Mouse (Mus musculus): ENCODE measurements at regions not wholly inside any gene's neighbourhood (a gene's known extent, or its start where the extent isn't known, plus 50 kb on each side); places are given as distances from the start of the nearest gene placed in this dataset.

DNA sequence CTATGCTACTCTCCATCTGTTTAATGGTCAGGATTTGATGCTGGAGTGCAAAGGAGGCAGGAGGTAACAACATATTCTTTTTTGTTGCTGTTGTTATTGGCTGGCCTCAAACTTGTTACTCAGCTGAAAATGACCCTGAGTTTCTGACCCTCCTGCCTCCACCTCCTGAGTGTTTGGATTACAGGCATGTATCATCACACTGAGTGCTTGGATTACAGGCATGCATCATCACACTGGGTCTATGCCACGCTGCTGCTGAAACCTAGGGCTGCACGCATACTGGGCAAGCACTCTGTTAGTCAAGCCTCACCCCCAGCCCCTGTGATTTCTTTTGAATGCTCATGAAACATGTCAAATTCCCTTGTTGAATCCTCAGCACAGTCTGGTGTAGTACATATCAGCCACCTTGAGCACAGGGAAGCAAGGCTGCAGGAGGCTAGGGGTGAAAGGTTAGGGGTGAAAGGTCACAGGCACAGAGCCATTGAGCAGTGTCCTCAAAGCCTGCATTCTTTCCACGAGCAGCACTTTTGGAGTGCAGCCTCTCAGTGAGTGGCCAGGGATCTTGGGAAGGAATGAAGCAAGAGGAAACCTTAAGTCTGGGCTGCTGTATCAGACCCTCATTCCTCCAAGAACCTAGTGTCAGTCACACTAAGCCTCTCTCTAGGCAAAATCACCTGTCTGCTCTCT, 52.2 kb upstream of the Smad3 start:
- no peak overlapping the region for H3K9ac ChIP-seq
- no peak for ATAC-seq (ENCODE audit: extremely low read depth, insufficient number of reproducible peaks, low FRiP score, low TSS enrichment)
- no peak overlapping the region for H3K4me2 ChIP-seq
- no peaks in the 10 kb centered on the region for H3K27me3 ChIP-seq (replicated peaks)
- WGBS: 62% methylated on average over 3 of the region's 3 CpGs
- H3K4me3 ChIP-seq: no peak overlapping the region
- H3K27ac ChIP-seq (replicated peaks): no peak overlapping the region
- 0 out of 2 replicates have a peak, but pooled peaks cover 7% of the 10 kb centered on the region for H3K4me1 ChIP-seq
- no peaks in the 10 kb centered on the region for H3K36me3 ChIP-seq
- no peaks in the 10 kb centered on the region for H3K9me3 ChIP-seq

Measured in heart, embryonic 13.5 days (tissue).